Comparison of ENCODE assay signal across 8 mouse cellular contexts in the genomic region with DNA sequence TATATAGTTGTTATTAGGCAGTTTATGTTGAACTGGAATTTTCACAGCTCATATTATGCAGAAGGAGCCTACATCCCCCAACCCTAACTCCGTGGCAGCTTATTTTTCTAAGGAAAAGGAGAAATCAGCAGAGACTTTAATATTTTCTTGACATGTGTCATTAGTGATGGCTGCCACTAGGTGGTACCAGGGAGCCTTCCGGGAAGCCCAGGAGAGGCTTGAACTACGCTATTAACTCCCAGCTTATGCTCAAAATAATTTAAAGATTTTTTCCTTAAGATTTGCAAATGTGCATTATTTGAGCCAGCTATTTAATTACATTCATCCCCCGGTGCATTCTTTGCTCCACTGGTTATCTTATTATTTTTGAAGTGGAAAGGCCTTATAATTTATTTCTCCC.
DNase-seq lines count a peak whose midpoint lies in the region; ATAC-seq lines count a peak whose summit lies in the region.

No protein-coding gene starts in this region.

- H3K4me2 ChIP-seq in hindbrain, embryonic 11.5 days (replicated peaks; ENCODE audit: low read depth, low read length) = no peak overlapping the region

- no peaks in the 10 kb centered on the region for H3K27me3 ChIP-seq in heart, embryonic 10.5 days (ENCODE audit: insufficient read depth, poor library complexity, severe bottlenecking)
- no peaks in the 10 kb centered on the region for H3K27me3 ChIP-seq in hindbrain, embryonic 11.5 days (ENCODE audit: control insufficient read depth, insufficient read depth, low read length)

- intact Hi-C loops in heart, postnatal 14 days (cut with DNase I) = loop anchor here (2.0 kb wide), 1 partner anchor 160 kb away; no protein-coding TSS in a partner anchor

- no peaks in the 10 kb centered on the region for H3K9me3 ChIP-seq in heart, embryonic 10.5 days
- no peaks in the 10 kb centered on the region for H3K9me3 ChIP-seq in hindbrain, embryonic 11.5 days (ENCODE audit: control insufficient read depth, low read length)

- WGBS in heart, embryonic 10.5 days = 21% methylated on average over 4 of the region's 4 CpGs
- 17% methylated on average over 4 of the region's 4 CpGs for WGBS in hindbrain, embryonic 11.5 days

- peak; percentile 52 to 64 for DNase-seq in heart, postnatal 14 days
- DNase-seq in heart, embryonic 10.5 days (ENCODE audit: low spot score) = no peak
- DNase-seq in urinary bladder, postnatal 14 days (ENCODE audit: low spot score) = peak; percentile 30
- DNase-seq in urinary bladder, postnatal 4 days (ENCODE audit: low spot score in 2 of 2) = no peak
- DNase-seq in cerebellum, adult 9-10 months = peak; percentile 15
- peak; percentile 62 for DNase-seq in hindbrain, embryonic 11.5 days (ENCODE audit: low spot score)
- DNase-seq in yolk sac, embryonic 10.5 days (ENCODE audit: low spot score) = no peak

- ATAC-seq in hindbrain, embryonic 11.5 days (ENCODE audit: low FRiP score) = peak; percentile 33; the same call in 1 of the 2 replicates
- ATAC-seq in megakaryocyte progenitor cell, adult 5-6 weeks (replicated peaks; ENCODE audit: poor library complexity) = peak; percentile 94

- H3K36me3 ChIP-seq in heart, embryonic 10.5 days = no peaks in the 10 kb centered on the region
- H3K36me3 ChIP-seq in hindbrain, embryonic 11.5 days (ENCODE audit: control insufficient read depth, insufficient read depth, low read length) = no peaks in the 10 kb centered on the region

- H3K4me3 ChIP-seq in heart, embryonic 10.5 days = no peak overlapping the region
- H3K4me3 ChIP-seq in hindbrain, embryonic 11.5 days (ENCODE audit: low read depth, low read length) = no peak overlapping the region

- no peaks in the 10 kb centered on the region for H3K4me1 ChIP-seq in heart, embryonic 10.5 days
- no peaks in the 10 kb centered on the region for H3K4me1 ChIP-seq in hindbrain, embryonic 11.5 days (replicated peaks; ENCODE audit: control insufficient read depth, insufficient read depth, low read length)

- H3K9ac ChIP-seq in hindbrain, embryonic 11.5 days (ENCODE audit: low read depth, low read length) = no peak overlapping the region

- no peak overlapping the region for H3K27ac ChIP-seq in heart, embryonic 10.5 days
- no peak overlapping the region for H3K27ac ChIP-seq in hindbrain, embryonic 11.5 days (ENCODE audit: low read depth, low read length)

Comparison
In these comparisons a context has a peak if more than half of its experiments do, and no peak if none do; other contexts are left out.
1. DNase-seq: peak in heart, postnatal 14 days (2 of 2), urinary bladder, postnatal 14 days (single experiment), cerebellum, adult 9-10 months (single experiment) and hindbrain, embryonic 11.5 days (single experiment); none in heart, embryonic 10.5 days (single experiment), urinary bladder, postnatal 4 days (0 of 2) and yolk sac, embryonic 10.5 days (single experiment).